Mouse (Mus musculus) thymus, adult 2 months (tissue): Measurements from ENCODE around the gene Stim1.

Experiments
- CTCF ChIP-seq: fragments of 200-500 bp; IDR thresholded peaks from 2 replicates; pipeline ENCODE4 v1.5.1; 2012; ENCODE audit warnings: mild to moderate bottlenecking, control low read depth, low read length, moderate library complexity, borderline replicate concordance; ENCODE audit not compliant: control insufficient read depth, poor library complexity, insufficient read depth; ENCODE audit errors: extremely low read depth
- POLR2A ChIP-seq: fragments of 200-500 bp; IDR thresholded peaks from 2 replicates; pipeline ENCODE4 v1.6.1; 2012; ENCODE audit warnings: mild to moderate bottlenecking, low read length, control low read depth, moderate library complexity; ENCODE audit not compliant: control insufficient read depth, poor library complexity, insufficient read depth; ENCODE audit errors: extremely low read depth

GRCm38 (mm10) chr7:102248691-102249404, 18.8 kb upstream of the Stim1 start:
- TF ChIP-seq POLR2A (no peak), CTCF (no peak)
